Mouse (Mus musculus) megakaryocyte-erythroid progenitor cell, adult 5-6 weeks (primary cell): ENCODE data around the gene Atf3. TPM values are rescaled to one million over a fixed set of nuclear protein-coding genes. Genes with fewer than 3 reads are reported as not detected.

Experiments
- ATAC-seq: replicated peaks from 2 replicates; pipeline ENCODE4 v1.8.0; 2016; ENCODE audit warnings: mild to moderate bottlenecking, inconsistent platforms; ENCODE audit not compliant: severe bottlenecking, poor library complexity, low FRiP score, low TSS enrichment
- total RNA-seq, 2 experiments: library from RNA; stranded (forward) in 1 of 2; stranded (reverse) in 1 of 2; fragments of 200-1000, 215-1000 nt in 1 of 2; fragments of >200 nt in 1 of 2; fragmentation: Nextera tagmentation in 1 of 2; gene quantifications; 2 replicates each; pipeline ENCODE4 v1.2.3; 2014 to 2017

The Atf3 gene
- not detected in 2 replicates for total RNA-seq (2014; fragmentation: Nextera tagmentation)
- total RNA-seq (2017): 16.7 and 18.5 TPM in 2 replicates

DNA sequence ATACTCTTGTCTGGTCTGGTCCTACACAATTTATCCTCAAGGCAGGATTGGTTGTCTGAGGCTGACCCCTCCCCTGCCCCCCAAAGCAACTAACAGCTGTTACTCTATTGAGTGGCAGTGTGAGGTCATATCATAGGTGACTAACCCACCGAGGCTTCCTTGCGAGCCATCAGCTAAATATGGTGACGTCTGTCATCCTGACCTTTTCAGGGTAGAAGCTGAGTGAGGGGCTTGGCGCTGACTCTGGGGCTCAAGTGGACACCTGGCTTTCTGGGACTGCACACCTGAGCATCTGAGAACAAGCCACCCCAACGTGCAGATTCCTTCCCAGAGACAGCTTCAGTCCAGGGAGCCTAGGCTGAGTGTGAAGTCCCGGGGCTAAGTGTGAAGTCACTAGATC, at the start of gene Atf3:
TSS of gene Atf3 (minus strand) at position 101 of the 400 bp plus-strand sequence.
- no peak for ATAC-seq

DNA sequence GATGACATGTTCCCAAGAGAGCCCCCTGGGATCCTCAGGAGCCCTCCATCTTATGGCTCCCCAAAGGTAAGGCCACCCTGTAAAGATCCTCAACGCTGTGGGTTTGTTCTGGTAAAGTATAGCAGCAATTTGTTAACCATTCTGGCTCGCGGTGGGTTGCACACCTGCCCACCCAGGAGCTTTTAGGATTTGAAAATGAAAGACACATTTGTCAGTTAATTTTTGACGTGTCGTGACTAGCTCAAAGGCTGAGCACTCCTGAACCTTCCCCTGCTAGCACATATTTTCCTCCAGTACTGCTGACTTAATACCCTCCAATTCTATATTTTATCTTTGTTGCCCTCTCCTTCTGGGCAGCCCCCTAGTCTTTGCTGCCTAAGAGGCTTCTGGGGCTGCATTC, 49.3 kb upstream of the Atf3 start:
- no peak for ATAC-seq

GRCm38 (mm10) chr1:191263471-191263870, 45.6 kb upstream of the Atf3 start:
- no peak for ATAC-seq

DNA sequence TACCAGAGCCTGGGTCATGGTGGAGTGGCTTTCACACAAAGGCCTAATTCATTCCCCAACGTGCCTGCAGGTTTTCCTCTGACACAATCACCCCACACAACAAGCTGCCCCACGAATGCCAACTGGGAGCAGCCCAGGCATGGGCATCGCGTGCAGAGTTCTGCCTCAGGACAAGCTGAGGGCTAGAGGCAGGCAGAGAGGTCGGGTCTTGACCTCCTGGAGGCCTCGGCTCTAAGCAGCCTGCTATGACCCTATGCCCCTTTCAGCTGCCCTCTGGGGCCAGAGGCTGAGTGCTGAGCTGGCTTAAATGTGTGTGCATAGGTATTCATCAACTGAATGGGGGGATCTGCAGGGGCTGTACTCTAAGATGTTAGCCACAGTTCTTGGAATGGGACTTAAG, 44.0 kb upstream of the Atf3 start:
- no peak for ATAC-seq

GRCm38 (mm10) chr1:191259661-191260060, 41.8 kb upstream of the Atf3 start:
- ATAC-seq: no peak

DNA sequence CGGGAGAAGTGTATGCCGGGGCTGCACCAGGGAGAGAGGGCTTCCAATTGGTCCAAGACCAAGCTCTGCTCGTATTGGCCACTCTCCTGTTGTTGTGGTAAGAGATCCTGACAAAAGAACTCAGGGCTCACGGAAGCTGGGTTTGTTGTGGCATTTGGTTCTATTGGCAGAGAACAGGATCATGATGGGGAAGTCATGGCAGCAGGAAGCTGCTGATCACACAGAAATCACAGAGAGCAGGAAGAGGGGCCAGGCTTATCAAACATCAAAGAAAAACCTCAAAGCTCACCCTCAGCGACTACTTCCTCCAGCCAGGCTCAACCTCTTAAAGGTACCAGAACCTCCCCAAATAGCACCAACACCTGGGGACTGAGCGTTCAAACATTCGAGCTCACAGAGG, 41.3 kb upstream of the Atf3 start:
- ATAC-seq: no peak

DNA sequence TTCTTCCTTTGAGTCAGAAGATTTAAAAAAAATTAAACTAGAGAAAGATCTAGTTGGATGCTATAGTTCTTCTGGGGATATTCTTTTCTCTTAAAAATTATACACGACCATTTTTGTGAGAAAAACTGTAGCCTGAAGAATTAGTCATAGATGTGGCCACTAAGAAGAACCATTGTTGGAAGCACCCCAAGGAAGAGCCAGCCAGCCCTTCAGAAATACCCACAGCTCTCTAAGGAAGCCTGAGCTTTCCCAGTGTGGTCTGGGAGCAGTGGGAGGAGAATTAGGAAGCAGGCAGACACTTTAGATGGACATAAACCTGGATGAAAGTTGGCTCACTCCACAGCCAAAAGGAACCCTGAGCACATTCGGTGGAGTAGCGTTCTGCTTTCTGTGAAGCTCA, 40.7 kb upstream of the Atf3 start:
- no peak for ATAC-seq

- no peak for ATAC-seq
Observed at GRCm38 (mm10) chr1:191257981-191258380, 40.1 kb upstream of the Atf3 start.

GRCm38 (mm10) chr1:191257351-191257771, 39.5 kb upstream of the Atf3 start:
- no peak for ATAC-seq

- ATAC-seq: no peak
Observed at GRCm38 (mm10) chr1:191256566-191257350, 38.9 kb upstream of the Atf3 start.

GRCm38 (mm10) chr1:191256134-191256533, 38.3 kb upstream of the Atf3 start:
- no peak for ATAC-seq

- no peak for ATAC-seq
Observed at GRCm38 (mm10) chr1:191254448-191254847, 36.6 kb upstream of the Atf3 start.

DNA sequence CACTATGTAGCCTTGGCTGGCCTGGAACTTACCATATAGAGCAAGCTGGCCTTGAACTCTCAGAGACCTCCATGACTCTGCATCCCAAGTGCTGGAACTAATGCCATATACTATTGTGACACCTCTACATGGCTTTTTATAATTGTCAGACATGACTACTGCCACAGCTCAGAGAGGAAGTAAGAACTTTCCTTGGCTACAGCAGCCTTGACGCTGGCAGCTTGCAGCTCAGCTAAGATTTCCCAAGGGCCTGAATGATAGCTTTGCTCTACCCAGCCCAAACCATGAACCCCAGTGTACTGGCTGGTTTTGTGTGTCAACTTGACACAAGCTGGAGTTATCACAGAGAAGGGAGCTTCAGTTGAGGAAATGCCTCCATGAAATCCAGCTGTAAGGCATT, 35.8 kb upstream of the Atf3 start:
- no peak for ATAC-seq

DNA sequence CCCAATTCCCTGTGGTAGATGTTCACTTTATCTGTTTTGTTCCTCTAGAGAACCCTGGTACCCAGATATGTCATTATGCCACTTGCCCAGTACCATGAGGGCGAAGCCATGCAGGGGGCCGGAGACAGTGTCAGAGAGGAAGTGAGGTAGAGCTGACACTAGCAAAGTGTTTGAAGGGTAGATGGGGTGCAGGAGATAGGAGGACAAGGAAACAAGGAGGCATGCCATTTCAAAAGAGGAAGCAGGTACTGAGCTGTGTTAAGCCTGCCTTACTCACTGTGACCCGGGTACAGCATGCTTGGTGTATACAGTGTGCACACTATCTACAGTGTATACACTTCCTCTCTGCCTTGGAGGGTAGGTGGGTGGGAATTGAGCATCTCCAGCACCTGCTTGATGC, 32.1 kb upstream of the Atf3 start:
- peak; percentile 53; the same call in 1 of the 2 replicates for ATAC-seq

DNA sequence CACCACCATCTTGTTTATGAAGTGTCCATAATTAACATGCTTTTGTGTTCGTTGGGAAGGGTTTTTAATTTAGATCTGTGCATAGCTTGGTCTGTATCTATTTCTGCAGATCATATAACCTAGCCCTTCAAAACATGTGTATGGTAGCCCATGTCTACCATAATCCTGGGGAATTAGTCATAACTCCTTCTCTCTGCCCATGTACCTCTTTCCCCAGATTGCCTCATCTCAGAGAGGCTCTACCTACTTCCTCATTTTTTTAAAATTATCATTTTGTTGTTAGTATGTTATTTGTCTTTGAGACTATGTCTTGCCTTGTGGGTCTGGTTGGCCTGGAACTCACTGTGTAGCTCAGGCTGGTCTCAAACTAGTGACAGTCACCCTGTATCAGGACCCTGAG, 30.6 kb upstream of the Atf3 start:
- ATAC-seq: no peak

DNA sequence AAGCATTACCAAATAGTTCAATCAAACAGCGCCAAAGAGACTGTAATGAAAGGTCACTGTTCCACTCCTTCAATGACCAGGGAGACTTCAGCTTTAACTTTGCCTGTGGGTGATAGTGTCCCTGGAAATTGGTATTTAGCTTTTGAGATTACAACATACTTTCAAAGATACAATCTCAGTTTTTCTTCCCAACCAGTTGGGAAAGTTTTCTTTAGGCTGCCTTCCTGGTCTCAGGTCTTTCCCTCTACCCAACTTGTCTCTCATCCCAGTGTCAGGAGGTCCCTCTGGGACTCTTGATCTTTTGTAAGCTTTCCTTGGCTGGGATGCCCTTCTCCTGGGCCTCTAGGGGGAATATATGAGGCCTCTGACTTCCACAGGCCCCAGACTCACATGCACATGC, 29.7 kb upstream of the Atf3 start:
- no peak for ATAC-seq

DNA sequence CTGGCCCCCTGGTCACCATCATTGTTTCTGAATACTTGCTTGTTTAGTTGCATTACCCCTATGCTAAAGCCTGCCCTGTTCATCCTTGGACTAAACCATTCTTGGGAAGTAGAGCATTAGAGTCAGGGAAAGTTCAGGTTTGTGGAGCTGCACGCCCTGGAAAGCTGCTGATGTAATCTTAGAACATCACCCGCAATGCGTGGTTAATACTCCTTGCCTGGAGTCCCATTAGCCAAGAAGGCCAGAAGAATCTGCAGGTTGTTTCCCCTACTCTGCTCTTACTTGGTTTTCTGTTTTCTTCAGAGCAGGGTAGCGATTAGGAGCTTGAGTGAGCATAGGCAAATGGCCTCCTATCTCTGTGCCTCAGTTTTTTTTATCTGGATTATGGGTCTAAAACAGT, 26.0 kb upstream of the Atf3 start:
- no peak for ATAC-seq

- no peak for ATAC-seq
Observed at GRCm38 (mm10) chr1:191242065-191242698, 24.3 kb upstream of the Atf3 start.

DNA sequence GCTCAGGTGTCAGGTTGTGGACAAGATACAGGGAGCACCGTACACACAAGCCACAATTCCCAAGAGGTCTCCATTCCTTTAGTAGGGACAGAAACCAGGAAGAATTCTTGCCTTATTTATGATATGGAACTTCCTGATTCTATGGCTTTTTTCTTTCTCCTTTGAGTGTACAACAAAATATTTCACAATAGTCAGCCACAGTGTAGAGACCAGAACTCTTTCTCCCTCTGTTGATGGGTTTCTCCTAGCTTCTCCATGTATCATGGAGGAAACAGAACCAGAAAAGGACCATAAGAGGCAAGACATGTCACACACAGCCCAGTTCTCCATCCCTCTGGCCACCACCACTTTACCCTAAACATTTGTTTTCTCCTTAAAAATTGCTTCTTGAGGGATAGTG, 23.7 kb upstream of the Atf3 start:
- ATAC-seq: no peak

DNA sequence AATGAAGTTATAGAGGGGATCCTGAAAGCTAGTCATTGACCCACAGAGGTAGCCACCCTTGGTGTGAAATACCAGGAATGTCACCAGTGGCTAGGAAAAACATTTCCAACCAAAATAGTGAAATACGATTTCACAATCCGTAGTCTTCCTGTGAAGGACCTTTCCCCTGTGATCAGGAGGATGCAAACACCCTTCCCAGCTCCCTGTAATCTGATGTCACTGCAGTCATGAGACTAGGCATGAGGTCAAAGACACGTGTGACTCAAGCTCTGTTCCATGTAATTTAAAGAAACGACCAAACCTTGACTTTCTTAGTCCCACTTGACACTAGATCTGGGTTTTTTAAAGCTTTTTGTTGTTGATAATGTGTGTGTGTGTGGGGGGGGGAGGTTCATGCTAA, 21.8 kb upstream of the Atf3 start:
- ATAC-seq: no peak
